8 mouse cellular contexts compared by ENCODE assay signal in genomic region chr8:87469931-87470833, GRCm38 (mm10). TPM values are rescaled to one million over a fixed set of nuclear protein-coding genes. Genes with fewer than 3 reads are reported as not detected.
DNase-seq lines count a peak whose midpoint lies in the region; ATAC-seq lines count a peak whose summit lies in the region.

No protein-coding gene starts in this region.

- DNase-seq in right cerebral cortex, postnatal 10 days (ENCODE audit: low spot score in 2 of 2) = peak; percentile 34 to 39
- DNase-seq in right cerebral cortex, postnatal 14 days = no peak
- DNase-seq in induced T-regulatory cell, adult 2 months (ENCODE audit: low read depth) = peak; percentile 2
- DNase-seq in midbrain, embryonic 10.5 days (ENCODE audit: low spot score) = peak; percentile 59
- no peak for DNase-seq in thymus, postnatal 25 days
- DNase-seq in c-Kit-positive CD71-positive TER-119-positive erythroid progenitor cells, embryonic 14.5 days (ENCODE audit: low spot score) = no peak
- no peak for DNase-seq in ovary, adult 18-20 months (ENCODE audit: low spot score)

- peaks cover 37% of the 10 kb centered on the region for H3K4me1 ChIP-seq in embryonic facial prominence, embryonic 12.5 days
- H3K4me1 ChIP-seq in midbrain, embryonic 10.5 days = peaks cover 68% of the 10 kb centered on the region

- peak overlapping the region; percentile 20 for H3K4me2 ChIP-seq in embryonic facial prominence, embryonic 12.5 days (replicated peaks)

- peak overlapping the region; percentile 45 for H3K4me3 ChIP-seq in embryonic facial prominence, embryonic 12.5 days
- H3K4me3 ChIP-seq in midbrain, embryonic 10.5 days = peak overlapping the region; percentile 72

- no peak for ATAC-seq in embryonic facial prominence, embryonic 12.5 days (ENCODE audit: insufficient number of reproducible peaks, insufficient read depth, low FRiP score, low TSS enrichment)

- H3K9ac ChIP-seq in embryonic facial prominence, embryonic 12.5 days = no peak overlapping the region

- peaks cover 87% of the 10 kb centered on the region for H3K27me3 ChIP-seq in embryonic facial prominence, embryonic 12.5 days
- peaks cover 96% of the 10 kb centered on the region for H3K27me3 ChIP-seq in midbrain, embryonic 10.5 days (ENCODE audit: low read depth, poor library complexity, severe bottlenecking)

- under 1% methylated on average over 59 of the region's 59 CpGs for WGBS in embryonic facial prominence, embryonic 12.5 days
- WGBS in midbrain, embryonic 10.5 days = under 1% methylated on average over 59 of the region's 59 CpGs

- H3K27ac ChIP-seq in embryonic facial prominence, embryonic 12.5 days = no peak overlapping the region
- peak overlapping the region; percentile 57; the same call in 1 of the 2 replicates for H3K27ac ChIP-seq in midbrain, embryonic 10.5 days (replicated peaks)

- H3K36me3 ChIP-seq in embryonic facial prominence, embryonic 12.5 days = no peaks in the 10 kb centered on the region
- no peaks in the 10 kb centered on the region for H3K36me3 ChIP-seq in midbrain, embryonic 10.5 days

- H3K9me3 ChIP-seq in embryonic facial prominence, embryonic 12.5 days = no peaks in the 10 kb centered on the region
- no peaks in the 10 kb centered on the region for H3K9me3 ChIP-seq in midbrain, embryonic 10.5 days (replicated peaks)

RNA-seq across cellular contexts. Expression of gene Cbln1, which starts 2.2 kb away (rescaled TPM):
- 1.5 and 1.7 TPM in 2 replicates for polyA plus RNA-seq in embryonic facial prominence, embryonic 12.5 days (2016; fragmentation: Nextera tagmentation; extraction: Ambion mirVana)
- 2.7 and 3.3 TPM in 2 replicates for polyA plus RNA-seq in midbrain, embryonic 10.5 days (2016; fragmentation: Nextera tagmentation; extraction: Ambion mirVana)

Comparison
In these comparisons a context has a peak if more than half of its experiments do, and no peak if none do; other contexts are left out.
1. DNase-seq: peak in right cerebral cortex, postnatal 10 days (2 of 2), induced T-regulatory cell, adult 2 months (single experiment) and midbrain, embryonic 10.5 days (single experiment); none in right cerebral cortex, postnatal 14 days (single experiment), thymus, postnatal 25 days (single experiment), c-Kit-positive CD71-positive TER-119-positive erythroid progenitor cells, embryonic 14.5 days (single experiment) and ovary, adult 18-20 months (single experiment).